Mouse (Mus musculus) limb, embryonic 13.5 days (tissue): ENCODE measurements around the gene Hist1h2bg. TPM values are rescaled to one million over a fixed set of nuclear protein-coding genes. Genes with fewer than 3 reads are reported as not detected.
"Not testable (repeated sequence)": the region's sequence is repeated elsewhere in the genome, so short reads cannot be mapped to it uniquely, and the experiment has no call there.

Experiments
- ATAC-seq: fragments of 200-750 bp; cut with Nextera tagmentation; 2 replicates; pipeline ENCODE4 v1.8.0; 2017; ENCODE audit warnings: low read depth, moderate number of reproducible peaks, moderate TSS enrichment; ENCODE audit not compliant: low FRiP score
- H3K27ac ChIP-seq: fragments of 300-500 bp; sonication (generic); 2 replicates; pipeline ENCODE4 v1.5.1; 2015; ENCODE audit warnings: inconsistent platforms, mild to moderate bottlenecking, moderate library complexity
- H3K27me3 ChIP-seq: fragments of 300-500 bp; sonication (generic); 2 replicates; pipeline ENCODE4 v1.6.1; 2015; ENCODE audit warnings: mild to moderate bottlenecking, inconsistent platforms
- H3K36me3 ChIP-seq: fragments of 300-500 bp; sonication (generic); 2 replicates; pipeline ENCODE4 v1.6.1; 2015; ENCODE audit warnings: inconsistent platforms, mild to moderate bottlenecking, moderate library complexity
- H3K4me1 ChIP-seq: fragments of 300-500 bp; sonication (generic); 2 replicates; pipeline ENCODE4 v1.6.1; 2015; ENCODE audit warnings: inconsistent platforms
- H3K4me2 ChIP-seq: fragments of 300-500 bp; sonication (generic); replicated peaks from 2 replicates; pipeline ENCODE4 v1.6.1; 2015; ENCODE audit warnings: inconsistent platforms, mild to moderate bottlenecking, moderate library complexity
- H3K4me3 ChIP-seq: fragments of 300-500 bp; sonication (generic); 2 replicates; pipeline ENCODE4 v1.5.1; 2015; ENCODE audit warnings: moderate library complexity, mild to moderate bottlenecking, inconsistent platforms
- H3K9ac ChIP-seq: fragments of 300-500 bp; sonication (generic); 2 replicates; pipeline ENCODE4 v1.6.1; 2015; ENCODE audit warnings: mild to moderate bottlenecking, inconsistent platforms
- H3K9me3 ChIP-seq: fragments of 300-500 bp; sonication (generic); 2 replicates; pipeline ENCODE4 v1.6.1; 2016; ENCODE audit warnings: inconsistent platforms
- WGBS: fragments of 180-500 bp; shearing (Covaris S2); methylation state at CpG from one replicate; pipeline ENCODE4 v1.1.7; 2015; 5-methylcytosine and 5-hydroxymethylcytosine counted together
- polyA plus RNA-seq: library from polyadenylated mRNA; unstranded; fragments of >200 nt; fragmentation: Nextera tagmentation; extraction: Ambion mirVana; gene quantifications from 2 replicates; pipeline ENCODE4 v1.2.1, GENCODE M21; 2015

Gene Hist1h2bg
- polyA plus RNA-seq, 1 experiment from 2014 or later: 11.2 TPM

DNA sequence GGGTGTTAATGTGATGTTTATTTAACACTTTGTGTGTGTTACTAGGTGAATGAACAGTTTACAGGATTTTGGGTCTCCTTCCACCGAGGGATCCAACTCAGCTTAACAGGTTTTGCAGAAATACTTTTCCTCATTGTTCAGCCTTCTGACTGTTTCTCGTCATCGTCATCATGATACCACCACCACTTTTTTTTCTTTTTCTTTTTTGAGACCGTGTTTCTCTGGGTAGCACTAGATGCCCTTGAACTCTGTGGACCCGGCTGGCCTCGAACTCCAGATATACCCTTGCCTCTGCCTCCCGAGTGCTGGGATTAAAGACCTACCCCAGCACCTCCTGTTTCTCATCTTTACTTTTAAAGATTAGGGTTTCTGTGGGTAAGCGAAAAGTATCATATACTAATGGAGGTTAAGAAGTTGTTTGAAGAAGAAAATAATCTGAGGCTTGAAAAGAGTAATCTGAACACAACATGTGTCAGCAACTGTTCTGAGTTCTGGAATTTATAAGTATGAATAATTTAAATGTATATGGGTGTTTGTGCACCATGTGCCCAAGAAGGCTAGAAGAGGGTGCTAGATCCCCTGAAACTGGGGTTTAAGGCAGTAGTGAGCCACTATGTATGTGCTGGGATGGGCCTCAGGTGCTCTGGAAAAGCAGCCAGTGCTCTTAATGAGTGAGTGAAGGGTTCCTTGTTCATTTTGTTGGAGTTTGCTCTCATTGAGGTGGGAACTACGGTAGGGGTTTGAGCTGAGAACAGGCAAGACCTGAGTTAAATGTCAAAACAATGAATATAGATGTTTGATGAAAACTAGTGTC, 38.7 kb upstream of the Hist1h2bg start:
- H3K36me3 ChIP-seq: no peaks in the 10 kb centered on the region
- H3K27me3 ChIP-seq: no peaks in the 10 kb centered on the region
- ATAC-seq: no peak
- H3K9ac ChIP-seq: peak overlapping the region; percentile 81
- no peaks in the 10 kb centered on the region for H3K9me3 ChIP-seq
- 19% methylated on average over 9 of the region's 9 CpGs for WGBS
- peak overlapping the region; percentile 55 for H3K4me3 ChIP-seq
- H3K4me2 ChIP-seq: peak overlapping the region; percentile 65
- peaks cover 39% of the 10 kb centered on the region for H3K4me1 ChIP-seq
- H3K27ac ChIP-seq: peak overlapping the region; percentile 97

DNA sequence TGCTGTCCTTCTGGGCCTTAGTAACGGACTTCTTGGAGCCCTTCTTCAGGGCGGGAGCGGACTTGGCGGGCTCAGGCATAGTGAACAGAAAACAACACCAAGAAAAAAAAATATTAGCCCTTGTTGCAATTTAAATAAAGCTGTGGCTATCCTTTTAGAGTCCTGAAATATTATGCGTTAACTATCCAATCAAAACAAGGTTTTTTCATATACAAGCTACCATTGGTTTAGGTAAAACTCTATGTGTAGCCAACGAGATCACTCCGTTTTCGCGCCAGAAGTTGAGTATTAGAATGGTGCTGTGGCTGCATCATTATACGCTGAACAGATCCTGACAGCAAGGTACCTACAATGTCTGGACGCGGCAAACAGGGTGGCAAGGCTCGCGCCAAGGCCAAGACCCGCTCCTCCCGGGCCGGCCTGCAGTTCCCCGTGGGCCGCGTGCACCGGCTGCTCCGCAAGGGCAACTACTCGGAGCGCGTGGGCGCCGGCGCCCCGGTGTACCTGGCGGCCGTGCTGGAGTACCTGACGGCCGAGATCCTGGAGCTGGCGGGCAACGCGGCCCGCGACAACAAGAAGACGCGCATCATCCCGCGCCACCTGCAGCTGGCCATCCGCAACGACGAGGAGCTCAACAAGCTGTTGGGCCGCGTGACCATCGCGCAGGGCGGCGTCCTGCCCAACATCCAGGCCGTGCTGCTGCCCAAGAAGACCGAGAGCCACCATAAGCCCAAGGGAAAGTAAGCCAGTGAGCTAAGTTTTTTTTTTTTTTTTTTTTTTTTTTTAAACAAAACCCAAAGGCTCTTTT, 37.4 kb upstream of the Hist1h2bg start, which contains the start of gene Hist1h2af:
Gene Hist1h2af (plus strand): TSS at position 347 of the 808 bp plus-strand sequence.
- WGBS: under 1% methylated on average over 32 of the region's 53 CpGs

DNA sequence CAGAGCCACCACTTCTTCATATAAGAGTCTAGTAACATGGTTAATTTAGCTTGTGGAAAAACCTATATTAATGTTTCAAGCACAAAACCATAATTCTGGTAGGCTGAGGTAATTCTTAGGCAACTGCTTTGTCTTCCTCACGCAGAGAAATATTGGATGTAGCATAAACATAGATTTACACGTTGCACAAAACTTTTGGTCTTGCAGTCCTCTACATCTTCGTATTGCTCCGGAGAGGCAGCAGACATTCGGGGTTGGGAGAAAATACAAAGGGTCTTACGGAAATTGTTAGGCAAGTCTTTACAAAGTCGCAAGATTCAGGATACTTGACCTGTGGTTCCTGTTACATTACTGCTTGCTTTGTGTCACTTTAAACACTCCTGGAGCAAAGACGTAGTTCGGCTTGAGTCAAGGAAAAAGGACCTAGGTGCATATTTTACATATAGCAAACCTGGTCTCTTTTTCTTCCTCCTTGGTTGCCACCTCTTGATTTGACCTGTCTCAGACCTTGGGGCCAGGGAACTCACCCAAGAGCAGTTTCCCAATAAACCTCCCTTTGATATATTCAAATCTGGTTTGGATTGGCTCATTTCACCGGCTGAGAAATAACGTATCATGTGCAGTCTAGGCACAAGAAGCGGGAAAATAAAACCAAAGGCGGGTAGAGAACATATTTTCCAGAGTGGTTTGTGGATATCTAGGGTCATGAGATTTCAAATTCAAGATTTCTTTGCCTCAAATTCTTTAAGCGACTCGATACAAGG, 36.6 kb upstream of the Hist1h2bg start:
- Histone ChIP-seq H3K9me3 (no peaks in the 10 kb centered on the region), H3K9ac (peak overlapping the region; percentile 63), H3K36me3 (no peaks in the 10 kb centered on the region), H3K4me3 (peak overlapping the region; percentile 55), H3K27me3 (no peaks in the 10 kb centered on the region), H3K27ac (peak overlapping the region; percentile 97), H3K4me1 (peaks cover 42% of the 10 kb centered on the region), H3K4me2 (peak overlapping the region; percentile 65)
- WGBS: 1% methylated on average over 15 of the region's 15 CpGs
- 0 out of 2 replicates have a peak, but pooled peaks have one; percentile 15 for ATAC-seq

More for the DNA sequence above, 37.4 kb upstream of the Hist1h2bg start, which contains the start of gene Hist1h2af:
- H3K36me3 ChIP-seq, H3K27me3 ChIP-seq, H3K9me3 ChIP-seq: not testable (repeated sequence)
- H3K4me2 ChIP-seq: peak within 1 kb of the TSS; percentile 65
- H3K9ac ChIP-seq: peak within 1 kb of the TSS; percentile 81
- peaks cover 47% of the 10 kb centered on the region for H3K4me1 ChIP-seq
- peak within 1 kb of the TSS; percentile 97 for H3K27ac ChIP-seq
- H3K4me3 ChIP-seq: peak within 1 kb of the TSS; percentile 55
- peak; percentile 46 for ATAC-seq

DNA sequence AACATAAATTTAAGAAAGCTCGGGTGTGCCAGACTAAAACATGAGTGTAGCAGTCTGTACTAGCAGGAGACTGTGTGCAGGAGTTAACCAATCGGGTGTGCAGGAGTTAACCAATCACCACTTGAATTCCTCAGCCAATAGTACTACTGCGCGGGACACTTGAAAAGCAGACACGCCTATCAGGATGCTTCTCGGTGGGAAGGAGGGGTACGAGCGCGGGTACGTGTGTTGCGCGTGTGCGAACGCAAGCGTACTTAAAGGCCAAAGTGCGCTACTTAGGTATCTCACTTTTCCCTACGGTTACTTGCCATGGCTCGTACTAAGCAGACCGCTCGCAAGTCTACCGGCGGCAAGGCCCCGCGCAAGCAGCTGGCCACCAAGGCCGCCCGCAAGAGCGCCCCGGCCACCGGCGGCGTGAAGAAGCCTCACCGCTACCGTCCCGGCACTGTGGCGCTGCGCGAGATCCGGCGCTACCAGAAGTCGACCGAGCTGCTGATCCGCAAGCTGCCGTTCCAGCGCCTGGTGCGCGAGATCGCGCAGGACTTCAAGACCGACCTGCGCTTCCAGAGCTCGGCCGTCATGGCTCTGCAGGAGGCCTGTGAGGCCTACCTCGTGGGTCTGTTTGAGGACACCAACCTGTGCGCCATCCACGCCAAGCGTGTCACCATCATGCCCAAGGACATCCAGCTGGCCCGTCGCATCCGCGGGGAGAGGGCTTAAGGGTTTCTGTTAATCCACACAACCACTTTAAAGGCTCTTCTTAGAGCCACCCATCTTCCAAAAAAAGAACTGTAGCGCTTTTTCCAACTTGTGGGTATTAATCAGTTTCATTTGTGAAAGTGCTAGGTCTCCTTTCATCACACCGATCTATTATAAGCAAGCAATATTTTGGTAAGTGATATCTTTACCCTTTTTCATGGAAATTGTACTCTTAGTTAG, 35.8 kb upstream of the Hist1h2bg start, which contains the start of gene Hist1h3g:
Gene Hist1h3g (plus strand): TSS at position 286 of the 939 bp plus-strand sequence.
- peak within 1 kb of the TSS; percentile 72 for H3K9ac ChIP-seq
- H3K4me2 ChIP-seq: peak within 1 kb of the TSS; percentile 65
- WGBS: 1% methylated on average over 55 of the region's 62 CpGs
- H3K4me3 ChIP-seq: peak within 1 kb of the TSS; percentile 55
- H3K4me1 ChIP-seq: peaks cover 42% of the 10 kb centered on the region
- not testable (repeated sequence) for H3K36me3 ChIP-seq, H3K27me3 ChIP-seq, H3K9me3 ChIP-seq
- peak within 1 kb of the TSS; percentile 97 for H3K27ac ChIP-seq
- ATAC-seq: peak; percentile 94

DNA sequence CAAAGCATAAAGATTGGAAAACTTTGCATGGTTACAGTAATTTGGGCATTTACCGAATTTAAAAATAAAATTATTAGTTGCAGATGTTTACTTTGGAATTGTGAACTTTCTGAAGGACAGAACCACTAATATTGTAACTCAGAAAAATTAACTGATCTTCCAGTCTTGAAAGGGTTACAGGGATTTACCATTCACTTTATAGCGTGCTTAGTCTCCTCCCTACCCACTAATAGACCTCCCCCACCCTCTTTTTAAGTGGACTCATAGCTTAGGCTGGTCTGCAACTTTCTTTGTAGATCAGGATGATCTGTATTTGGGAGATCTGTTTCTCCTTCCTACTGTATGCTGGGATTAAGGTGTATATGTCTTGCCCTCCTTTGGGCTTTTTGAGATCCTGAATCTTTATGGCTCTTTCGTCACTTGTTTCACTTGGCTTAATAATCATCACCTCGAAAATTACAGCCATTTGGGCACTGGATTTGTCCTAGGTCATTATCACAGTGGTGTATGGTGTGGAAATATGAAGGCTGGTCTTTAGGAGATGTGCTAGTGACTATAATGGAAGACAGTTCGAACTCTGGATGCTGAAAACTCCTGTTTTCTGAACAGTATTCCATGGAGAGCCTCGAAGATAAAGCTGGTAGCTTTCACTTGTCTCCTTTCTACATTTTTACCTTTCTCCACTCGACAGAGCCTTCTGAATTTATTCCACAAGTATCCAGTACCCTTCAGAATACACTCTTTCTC, 34.9 kb upstream of the Hist1h2bg start:
- no peaks in the 10 kb centered on the region for H3K9me3 ChIP-seq
- no peak for ATAC-seq
- H3K36me3 ChIP-seq: no peaks in the 10 kb centered on the region
- H3K4me2 ChIP-seq: peak overlapping the region; percentile 65
- H3K27ac ChIP-seq: peak overlapping the region; percentile 97
- no peaks in the 10 kb centered on the region for H3K27me3 ChIP-seq
- H3K4me3 ChIP-seq: peak overlapping the region; percentile 55
- H3K4me1 ChIP-seq: peaks cover 42% of the 10 kb centered on the region
- peak overlapping the region; percentile 72 for H3K9ac ChIP-seq
- WGBS: 19% methylated on average over 7 of the region's 7 CpGs

DNA sequence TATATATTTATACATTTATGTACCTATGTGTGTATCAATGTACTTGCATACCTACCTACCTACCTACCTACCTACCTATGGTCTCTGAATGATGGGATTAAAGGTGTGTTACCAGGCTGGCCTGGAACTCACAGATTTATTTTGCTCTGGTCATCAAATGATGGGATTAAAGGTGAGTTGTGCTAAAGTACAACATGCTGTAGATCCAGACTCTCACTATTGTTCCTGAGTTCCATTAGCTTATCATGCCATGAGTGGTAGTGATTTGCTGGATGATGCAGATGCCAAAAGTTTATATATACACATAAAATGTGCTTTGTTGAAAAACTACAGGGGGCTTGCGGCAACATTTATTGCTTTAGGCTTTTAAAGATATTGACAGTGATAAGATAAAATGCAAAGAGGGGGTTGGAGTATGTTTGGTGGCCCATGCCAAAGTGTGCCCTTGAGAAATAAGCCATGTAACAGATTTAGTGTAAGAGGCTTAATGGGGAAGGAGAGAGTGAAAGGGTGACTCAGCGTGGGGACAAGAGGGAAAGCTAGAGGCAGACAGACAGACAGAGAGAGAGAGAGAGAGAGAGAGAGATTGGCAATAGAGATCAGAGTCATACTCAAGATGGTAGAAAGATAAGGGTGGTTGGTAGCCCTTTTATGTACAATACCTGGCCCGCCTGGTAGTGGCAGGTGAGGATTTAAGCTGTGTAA, 34.0 kb upstream of the Hist1h2bg start:
- no peaks in the 10 kb centered on the region for H3K36me3 ChIP-seq
- H3K27ac ChIP-seq: peak overlapping the region; percentile 39
- peak overlapping the region; percentile 55 for H3K4me3 ChIP-seq
- H3K4me1 ChIP-seq: peaks cover 41% of the 10 kb centered on the region
- WGBS: 75% methylated on average over 3 of the region's 3 CpGs
- no peak for ATAC-seq
- H3K9ac ChIP-seq: peak overlapping the region; percentile 19
- peak overlapping the region; percentile 65 for H3K4me2 ChIP-seq
- H3K27me3 ChIP-seq: no peaks in the 10 kb centered on the region
- H3K9me3 ChIP-seq: no peaks in the 10 kb centered on the region

DNA sequence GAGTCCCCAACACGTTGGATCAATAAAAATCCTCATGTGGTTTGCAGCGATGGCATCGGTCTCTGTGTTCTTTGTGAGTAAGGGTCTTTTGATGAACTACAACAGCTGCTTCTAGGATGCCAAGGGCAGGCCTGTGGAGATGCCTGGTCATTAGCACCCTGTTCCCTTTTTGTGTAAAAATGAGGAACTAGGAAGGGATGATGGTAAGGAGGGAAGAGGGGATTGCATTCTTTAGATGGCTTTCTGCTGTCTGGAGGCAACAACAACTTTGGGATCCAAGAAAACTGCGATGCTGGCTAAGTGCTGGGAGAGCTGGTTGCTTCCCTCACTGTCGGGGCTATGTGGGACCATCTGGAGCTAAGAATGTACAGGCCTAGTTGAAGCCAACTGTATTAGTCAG, 32.9 kb upstream of the Hist1h2bg start:
- Histone ChIP-seq H3K4me2 (peak overlapping the region; percentile 65), H3K27me3 (no peaks in the 10 kb centered on the region), H3K4me1 (peaks cover 34% of the 10 kb centered on the region), H3K36me3 (no peaks in the 10 kb centered on the region), H3K9me3 (no peaks in the 10 kb centered on the region), H3K27ac (peak overlapping the region; percentile 33; the same call in 1 of the 2 replicates), H3K4me3 (no peak overlapping the region), H3K9ac (peak overlapping the region; percentile 31; the same call in 1 of the 2 replicates)
- ATAC-seq: no peak
- WGBS: 48% methylated on average over 5 of the region's 5 CpGs

DNA sequence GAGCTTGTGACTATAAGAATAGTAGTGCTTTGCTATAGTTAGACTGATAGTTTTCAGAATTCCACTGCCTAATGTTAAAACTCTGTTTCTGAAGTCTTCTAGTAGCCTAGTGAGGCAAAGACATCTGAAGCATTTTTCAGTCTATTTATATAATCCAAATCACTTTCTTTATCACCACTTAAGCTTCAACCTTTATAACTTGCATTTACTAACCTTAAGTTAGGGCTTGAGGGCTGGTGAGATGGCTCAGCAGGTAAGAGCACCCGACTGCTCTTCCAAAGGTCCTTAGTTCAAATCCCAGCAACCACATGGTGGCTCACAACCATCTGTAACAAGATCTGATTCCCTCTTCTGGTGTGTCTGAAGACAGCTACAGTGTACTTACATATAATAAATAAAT, 31.4 kb upstream of the Hist1h2bg start:
- not testable (repeated sequence) for H3K36me3 ChIP-seq, H3K27ac ChIP-seq, H3K4me3 ChIP-seq, H3K27me3 ChIP-seq, ATAC-seq, H3K4me2 ChIP-seq, H3K9ac ChIP-seq, H3K9me3 ChIP-seq
- 44% methylated on average over 1 of the region's 1 CpGs for WGBS
- H3K4me1 ChIP-seq: peaks cover 27% of the 10 kb centered on the region

DNA sequence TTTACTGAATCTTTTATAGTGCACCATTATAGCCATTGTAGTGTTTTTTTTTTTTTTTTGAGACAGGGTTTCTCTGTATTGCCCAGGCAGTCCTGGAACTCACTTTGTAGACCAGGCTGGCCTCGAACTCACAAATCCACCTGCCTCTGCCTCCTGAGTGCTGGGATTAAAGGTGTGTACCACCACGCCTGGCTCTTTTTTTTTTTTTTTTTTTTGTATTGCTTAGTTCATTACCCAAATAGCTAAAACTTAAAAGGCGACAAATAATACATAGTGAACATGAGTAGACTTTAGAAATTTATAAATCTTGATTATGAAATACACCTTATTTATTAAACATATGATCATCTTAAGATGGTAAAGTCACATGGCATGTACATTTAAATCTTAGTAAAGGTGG, 29.7 kb upstream of the Hist1h2bg start:
- no peak overlapping the region for H3K4me3 ChIP-seq
- H3K9ac ChIP-seq: no peak overlapping the region
- no peak overlapping the region for H3K4me2 ChIP-seq
- no peaks in the 10 kb centered on the region for H3K9me3 ChIP-seq
- ATAC-seq: no peak
- 80% methylated on average over 3 of the region's 3 CpGs for WGBS
- H3K36me3 ChIP-seq: no peaks in the 10 kb centered on the region
- no peak overlapping the region for H3K27ac ChIP-seq
- H3K4me1 ChIP-seq: peaks cover 25% of the 10 kb centered on the region
- no peaks in the 10 kb centered on the region for H3K27me3 ChIP-seq
